Mouse (Mus musculus): ENCODE results near the gene Gfi1. TPM values are rescaled to one million over a fixed set of nuclear protein-coding genes. Genes with fewer than 3 reads are reported as not detected.

Gfi1 gene
- polyA plus RNA-seq, 1 experiment, result 1.3 TPM

DNA sequence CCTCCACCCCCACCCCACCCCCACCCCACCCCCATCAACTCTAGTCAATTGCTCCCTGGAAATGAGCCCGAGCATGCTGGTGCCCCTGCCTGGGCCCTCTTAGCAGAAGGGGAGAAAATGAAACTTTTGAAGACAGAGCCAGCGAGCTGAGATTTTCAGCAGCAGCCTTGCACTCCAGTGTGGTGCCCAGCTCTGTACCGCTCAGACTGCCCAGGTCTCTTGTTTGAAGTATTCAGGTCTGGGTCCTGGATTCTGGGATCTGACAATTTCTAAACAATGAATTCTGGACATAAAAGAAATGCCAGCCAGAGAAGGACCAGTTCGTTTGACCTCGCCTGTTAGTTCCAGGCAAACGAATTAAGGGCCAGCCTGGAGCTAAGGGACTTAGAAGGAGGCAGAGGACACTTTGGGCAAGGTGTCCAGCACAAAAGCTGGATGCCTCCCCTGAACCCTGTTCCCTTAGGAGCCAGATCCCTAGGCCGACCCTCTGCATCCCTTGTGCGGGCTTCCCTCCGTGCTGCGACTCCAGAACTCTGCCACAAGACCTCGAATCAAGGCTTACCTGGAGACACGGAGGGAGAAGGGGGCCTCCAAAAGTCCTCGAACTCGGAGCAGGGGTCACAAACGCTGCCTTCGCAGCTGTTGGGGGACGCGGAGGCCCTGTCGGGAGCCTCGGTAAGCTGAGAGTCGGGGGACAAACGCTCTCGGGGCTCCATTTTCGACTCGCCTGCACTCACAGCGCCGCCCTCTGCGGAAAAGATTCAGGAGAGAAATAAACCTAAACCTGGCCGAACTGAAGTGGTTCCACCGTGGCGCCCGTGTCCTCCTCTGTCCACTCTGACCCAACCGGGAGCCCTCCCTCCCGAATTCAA lies 2.9 kb downstream of the Gfi1 start:
- Histone ChIP-seq H3K27me3 (ENCODE audit: control insufficient read depth, insufficient read depth, low read length) (peaks cover 3% of the 10 kb centered on the region; the same call in 1 of the 2 replicates), H3K27ac (ENCODE audit: control insufficient read depth, insufficient read depth, low read depth, low read length) (no peak overlapping the region), H3K4me1 (ENCODE audit: control insufficient read depth, insufficient read depth, low read length) (peaks cover 33% of the 10 kb centered on the region), H3K36me3 (ENCODE audit: control insufficient read depth, insufficient read depth, low read length) (no peaks in the 10 kb centered on the region), H3K4me3 (ENCODE audit: control insufficient read depth, low read depth, low read length) (no peak overlapping the region)
- TF ChIP-seq POLR2A (IDR thresholded peaks at IDR 0.05; ENCODE audit: control insufficient read depth, low read depth, low read length) (no peak), CTCF (IDR thresholded peaks at IDR 0.05; ENCODE audit: control insufficient read depth, insufficient read depth, insufficient replicate concordance, low read depth, low read length) (no peak)

- no peak overlapping the region for H3K27ac ChIP-seq (ENCODE audit: control insufficient read depth, insufficient read depth, low read depth, low read length)
- peak overlapping the region; percentile 41 for H3K4me3 ChIP-seq (ENCODE audit: control insufficient read depth, low read depth, low read length)
- no peaks in the 10 kb centered on the region for H3K36me3 ChIP-seq (ENCODE audit: control insufficient read depth, insufficient read depth, low read length)
- H3K4me1 ChIP-seq (ENCODE audit: control insufficient read depth, insufficient read depth, low read length), result peaks cover 35% of the 10 kb centered on the region
- peaks cover 3% of the 10 kb centered on the region; the same call in 1 of the 2 replicates for H3K27me3 ChIP-seq (ENCODE audit: control insufficient read depth, insufficient read depth, low read length)
- TF ChIP-seq POLR2A (IDR thresholded peaks at IDR 0.05; ENCODE audit: control insufficient read depth, low read depth, low read length), result no peak
- no peak for TF ChIP-seq CTCF (IDR thresholded peaks at IDR 0.05; ENCODE audit: control insufficient read depth, insufficient read depth, insufficient replicate concordance, low read depth, low read length)
Measured at GRCm38 (mm10) chr5:107721638-107722011, 4.2 kb downstream of the Gfi1 start.

DNA sequence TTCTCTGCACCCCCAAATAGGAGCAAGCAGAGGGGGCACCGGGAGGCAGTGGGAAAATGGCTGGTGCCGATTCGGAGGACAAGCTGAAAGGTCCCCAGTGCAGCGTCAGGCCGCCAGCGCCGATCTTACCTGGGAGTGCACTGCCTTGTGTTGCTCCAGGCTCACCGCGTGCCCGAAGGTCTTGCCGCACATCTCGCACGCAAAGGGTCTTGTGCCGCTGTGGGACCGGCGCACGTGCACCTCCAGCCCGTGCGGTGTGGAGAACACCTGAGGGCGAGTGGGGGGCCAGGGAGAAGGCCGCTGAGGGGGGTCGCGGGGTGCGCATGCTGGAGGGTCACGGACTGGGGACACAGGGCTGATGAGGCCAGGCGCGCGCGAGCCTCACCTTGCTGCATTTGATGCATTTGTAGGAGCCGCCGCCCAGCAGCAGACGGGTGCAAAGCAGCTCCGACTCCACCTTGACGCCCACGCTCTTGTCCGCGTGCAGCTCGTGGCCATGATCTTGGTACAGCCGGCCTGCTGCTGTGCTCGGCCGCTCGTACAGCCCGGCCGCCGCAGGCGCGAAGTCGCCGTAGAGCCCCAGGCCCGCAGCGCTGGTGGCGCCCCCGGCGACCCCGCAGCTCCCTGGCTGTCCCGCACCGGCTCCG lies 4.7 kb downstream of the Gfi1 start:
- peak overlapping the region; percentile 41 for H3K4me3 ChIP-seq (ENCODE audit: control insufficient read depth, low read depth, low read length)
- H3K27ac ChIP-seq (ENCODE audit: control insufficient read depth, insufficient read depth, low read depth, low read length), result no peak overlapping the region
- peaks cover 3% of the 10 kb centered on the region; the same call in 1 of the 2 replicates for H3K27me3 ChIP-seq (ENCODE audit: control insufficient read depth, insufficient read depth, low read length)
- H3K36me3 ChIP-seq (ENCODE audit: control insufficient read depth, insufficient read depth, low read length), result no peaks in the 10 kb centered on the region
- TF ChIP-seq CTCF (IDR thresholded peaks at IDR 0.05; ENCODE audit: control insufficient read depth, insufficient read depth, insufficient replicate concordance, low read depth, low read length) (no peak), POLR2A (IDR thresholded peaks at IDR 0.05; ENCODE audit: control insufficient read depth, low read depth, low read length) (no peak)
- peaks cover 30% of the 10 kb centered on the region for H3K4me1 ChIP-seq (ENCODE audit: control insufficient read depth, insufficient read depth, low read length)

DNA sequence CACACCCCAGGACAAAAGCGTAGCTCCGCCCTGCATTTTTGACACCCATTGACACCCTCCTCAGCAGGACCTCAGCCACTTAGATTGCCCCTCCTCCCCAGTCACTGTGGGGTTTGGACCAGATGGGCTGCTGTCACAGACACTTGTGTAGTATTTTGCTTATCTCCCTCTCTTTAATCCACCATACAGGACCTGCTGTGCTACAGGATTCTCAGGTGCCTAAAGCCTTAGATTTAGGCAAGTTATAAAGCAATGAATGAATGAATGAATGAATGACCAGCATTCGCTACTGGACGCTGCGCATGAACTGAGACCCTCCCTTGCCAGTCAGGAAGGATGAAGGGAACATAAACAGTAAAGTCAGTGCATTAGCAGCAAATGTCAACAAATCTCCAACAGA lies 5.3 kb downstream of the Gfi1 start:
- Histone ChIP-seq H3K4me1 (ENCODE audit: control insufficient read depth, insufficient read depth, low read length) (peaks cover 26% of the 10 kb centered on the region), H3K27me3 (ENCODE audit: control insufficient read depth, insufficient read depth, low read length) (peaks cover 3% of the 10 kb centered on the region; the same call in 1 of the 2 replicates), H3K4me3 (ENCODE audit: control insufficient read depth, low read depth, low read length) (no peak overlapping the region), H3K27ac (ENCODE audit: control insufficient read depth, insufficient read depth, low read depth, low read length) (no peak overlapping the region), H3K36me3 (ENCODE audit: control insufficient read depth, insufficient read depth, low read length) (no peaks in the 10 kb centered on the region)
- no peak for TF ChIP-seq POLR2A (IDR thresholded peaks at IDR 0.05; ENCODE audit: control insufficient read depth, low read depth, low read length)
- no peak for TF ChIP-seq CTCF (IDR thresholded peaks at IDR 0.05; ENCODE audit: control insufficient read depth, insufficient read depth, insufficient replicate concordance, low read depth, low read length)

- no peak overlapping the region for H3K4me3 ChIP-seq (ENCODE audit: control insufficient read depth, low read depth, low read length)
- H3K27me3 ChIP-seq (ENCODE audit: control insufficient read depth, insufficient read depth, low read length), result peaks cover 3% of the 10 kb centered on the region; the same call in 1 of the 2 replicates
- H3K4me1 ChIP-seq (ENCODE audit: control insufficient read depth, insufficient read depth, low read length), result peaks cover 20% of the 10 kb centered on the region
- TF ChIP-seq CTCF (IDR thresholded peaks at IDR 0.05; ENCODE audit: control insufficient read depth, insufficient read depth, insufficient replicate concordance, low read depth, low read length) (no peak), POLR2A (IDR thresholded peaks at IDR 0.05; ENCODE audit: control insufficient read depth, low read depth, low read length) (no peak)
- no peaks in the 10 kb centered on the region for H3K36me3 ChIP-seq (ENCODE audit: control insufficient read depth, insufficient read depth, low read length)
- H3K27ac ChIP-seq (ENCODE audit: control insufficient read depth, insufficient read depth, low read depth, low read length), result no peak overlapping the region
Measured at GRCm38 (mm10) chr5:107719786-107720185, 6.0 kb downstream of the Gfi1 start.

DNA sequence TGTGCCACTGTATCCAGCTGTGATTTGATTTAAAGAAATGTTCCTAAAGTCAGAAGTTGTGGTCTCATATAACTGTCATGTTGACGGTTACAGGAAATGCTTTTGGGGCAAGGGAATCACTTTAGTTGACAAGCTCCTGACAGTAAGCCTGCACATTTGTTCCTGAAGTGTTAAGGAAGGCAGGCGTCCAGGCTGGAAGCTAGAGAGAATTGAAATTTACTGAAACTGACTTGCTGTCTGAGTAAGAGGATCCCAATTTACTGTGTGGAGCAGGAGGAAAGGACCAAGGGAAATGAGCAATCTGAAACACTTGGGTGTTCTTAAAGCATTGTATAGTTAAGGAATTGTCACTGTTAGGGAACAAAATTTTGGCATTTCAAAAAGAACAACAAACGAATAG lies 6.6 kb downstream of the Gfi1 start:
- Histone ChIP-seq H3K36me3 (ENCODE audit: control insufficient read depth, insufficient read depth, low read length) (no peaks in the 10 kb centered on the region), H3K27me3 (ENCODE audit: control insufficient read depth, insufficient read depth, low read length) (peaks cover 3% of the 10 kb centered on the region; the same call in 1 of the 2 replicates), H3K4me1 (ENCODE audit: control insufficient read depth, insufficient read depth, low read length) (peaks cover 19% of the 10 kb centered on the region), H3K4me3 (ENCODE audit: control insufficient read depth, low read depth, low read length) (no peak overlapping the region), H3K27ac (ENCODE audit: control insufficient read depth, insufficient read depth, low read depth, low read length) (no peak overlapping the region)
- TF ChIP-seq CTCF (IDR thresholded peaks at IDR 0.05; ENCODE audit: control insufficient read depth, insufficient read depth, insufficient replicate concordance, low read depth, low read length), result no peak
- no peak for TF ChIP-seq POLR2A (IDR thresholded peaks at IDR 0.05; ENCODE audit: control insufficient read depth, low read depth, low read length)

DNA sequence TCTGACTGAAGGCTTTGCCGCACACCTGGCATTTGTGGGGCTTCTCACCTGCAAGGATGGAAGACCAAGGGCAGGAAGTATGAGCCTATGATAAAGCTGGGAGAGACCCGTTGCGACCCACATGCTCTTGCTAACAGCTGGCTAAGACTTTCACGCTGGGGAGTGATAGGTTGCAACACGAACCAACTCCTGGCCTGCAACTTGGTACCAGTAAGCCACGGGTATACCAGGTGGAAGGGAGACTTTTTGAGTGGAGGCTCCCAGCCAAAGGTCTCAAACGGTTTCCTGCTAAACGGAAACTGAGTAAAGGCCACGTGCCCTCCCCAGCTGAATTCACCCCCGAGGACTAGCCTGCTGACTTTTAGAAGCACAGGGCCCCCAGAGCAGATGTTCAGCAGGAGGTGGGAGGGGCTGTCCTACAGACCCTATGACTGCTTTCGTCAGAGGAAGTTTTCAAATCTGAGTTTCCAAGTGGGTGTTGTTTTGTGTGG lies 7.9 kb downstream of the Gfi1 start:
- Histone ChIP-seq H3K27ac (ENCODE audit: control insufficient read depth, insufficient read depth, low read depth, low read length) (no peak overlapping the region), H3K27me3 (ENCODE audit: control insufficient read depth, insufficient read depth, low read length) (peaks cover 3% of the 10 kb centered on the region; the same call in 1 of the 2 replicates), H3K36me3 (ENCODE audit: control insufficient read depth, insufficient read depth, low read length) (no peaks in the 10 kb centered on the region), H3K4me1 (ENCODE audit: control insufficient read depth, insufficient read depth, low read length) (peaks cover 13% of the 10 kb centered on the region), H3K4me3 (ENCODE audit: control insufficient read depth, low read depth, low read length) (peak overlapping the region; percentile 74)
- no peak for TF ChIP-seq POLR2A (IDR thresholded peaks at IDR 0.05; ENCODE audit: control insufficient read depth, low read depth, low read length)
- no peak for TF ChIP-seq CTCF (IDR thresholded peaks at IDR 0.05; ENCODE audit: control insufficient read depth, insufficient read depth, insufficient replicate concordance, low read depth, low read length)
